In the genomic region with DNA sequence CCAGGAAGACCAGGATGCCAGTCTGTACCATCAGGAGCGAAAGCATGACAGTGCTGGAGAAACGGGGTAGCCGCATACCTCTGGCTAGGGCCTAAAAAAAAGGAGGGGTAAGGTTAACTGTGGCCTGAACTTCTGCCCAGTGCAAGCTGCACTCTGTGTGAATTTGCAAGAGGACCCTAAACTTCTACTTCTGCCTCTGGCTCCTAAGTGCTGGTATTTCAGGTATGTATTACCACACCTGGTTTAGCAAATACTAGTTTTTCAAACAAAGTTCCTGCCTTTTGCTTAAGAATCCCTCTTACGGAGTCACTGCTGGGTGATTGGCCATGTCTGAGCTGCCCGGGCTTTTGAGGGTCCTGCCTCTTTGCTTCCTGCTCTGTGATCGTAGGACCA, we compare ENCODE assay signal across 22 mouse cellular contexts. TPM values are rescaled to one million over a fixed set of nuclear protein-coding genes. Genes with fewer than 3 reads are reported as not detected.
DNase-seq lines count a peak whose midpoint lies in the region; ATAC-seq and TF ChIP-seq lines count a peak whose summit lies in the region.
"Had no signal": no experiment of that assay in that cellular context is flagged by ENCODE, and none has a peak within 500 bp of the region (broad histone marks: within the 10 kb centered on the region; RNA-seq: fewer than 3 reads in every experiment).

No protein-coding gene starts in this region.

- H3K36me3 ChIP-seq in hindbrain, embryonic 15.5 days = no peaks in the 10 kb centered on the region
- no peaks in the 10 kb centered on the region for H3K36me3 ChIP-seq in hindbrain, embryonic 13.5 days
- H3K36me3 ChIP-seq in lung, postnatal 0 days (ENCODE audit: insufficient read depth, low read length) = no peaks in the 10 kb centered on the region
- H3K36me3 ChIP-seq in embryonic facial prominence, embryonic 11.5 days (replicated peaks; ENCODE audit: control insufficient read depth, insufficient read depth, low read depth, low read length) = no peaks in the 10 kb centered on the region
- H3K36me3 ChIP-seq in stomach, embryonic 16.5 days (ENCODE audit: control insufficient read depth, insufficient read depth, low read length) = no peaks in the 10 kb centered on the region
- H3K36me3 ChIP-seq: embryonic facial prominence, embryonic 15.5 days; forebrain, embryonic 10.5 days; liver, embryonic 15.5 days; midbrain, embryonic 15.5 days had no signal

- WGBS in hindbrain, embryonic 15.5 days = 59% methylated on average over 6 of the region's 6 CpGs
- 62% methylated on average over 6 of the region's 6 CpGs for WGBS in hindbrain, embryonic 13.5 days
- WGBS in lung, postnatal 0 days = 62% methylated on average over 6 of the region's 6 CpGs
- WGBS in lung, adult 2 months = 57% methylated on average over 6 of the region's 6 CpGs
- WGBS in embryonic facial prominence, embryonic 11.5 days = 59% methylated on average over 6 of the region's 6 CpGs
- 55% methylated on average over 6 of the region's 6 CpGs for whole genome bisulfite sequencing in stomach, embryonic 16.5 days

- no peak overlapping the region for H3K27ac ChIP-seq in hindbrain, embryonic 15.5 days (replicated peaks)
- H3K27ac ChIP-seq in hindbrain, embryonic 13.5 days = no peak overlapping the region
- peak overlapping the region; percentile 47; the same call in 1 of the 2 replicates for H3K27ac ChIP-seq in lung, postnatal 0 days (ENCODE audit: low read length)
- H3K27ac ChIP-seq in embryonic facial prominence, embryonic 11.5 days (replicated peaks; ENCODE audit: low read depth, low read length) = no peak overlapping the region
- no peak overlapping the region for H3K27ac ChIP-seq in stomach, embryonic 16.5 days (ENCODE audit: low read length)
- H3K27ac ChIP-seq: embryonic facial prominence, embryonic 15.5 days; forebrain, embryonic 10.5 days; gastrocnemius, adult 2 months; liver, embryonic 15.5 days; midbrain, embryonic 15.5 days had no signal

- no peak for ATAC-seq in hindbrain, embryonic 15.5 days (ENCODE audit: low FRiP score, low read depth)
- ATAC-seq in hindbrain, embryonic 13.5 days (ENCODE audit: low FRiP score) = no peak
- ATAC-seq in lung, postnatal 0 days = peak; percentile 72
- ATAC-seq in embryonic facial prominence, embryonic 11.5 days (replicated peaks; ENCODE audit: insufficient number of reproducible peaks, low FRiP score, low TSS enrichment, low read depth) = no peak
- ATAC-seq in stomach, embryonic 16.5 days (ENCODE audit: insufficient read depth, low FRiP score) = no peak
- ATAC-seq: inflammation-experienced regulatory T-cells, adult 6 months; midbrain, embryonic 15.5 days; Patski had no signal

- H3K4me2 ChIP-seq in hindbrain, embryonic 15.5 days = peak overlapping the region; percentile 72
- H3K4me2 ChIP-seq in hindbrain, embryonic 13.5 days = no peak overlapping the region
- H3K4me2 ChIP-seq in lung, postnatal 0 days (replicated peaks; ENCODE audit: low read depth, low read length) = 0 out of 2 replicates have a peak overlapping the region, but pooled peaks have one; percentile 34
- 0 out of 2 replicates have a peak overlapping the region, but pooled peaks have one; percentile 43 for H3K4me2 ChIP-seq in embryonic facial prominence, embryonic 11.5 days (ENCODE audit: low read depth, low read length)
- no peak overlapping the region for H3K4me2 ChIP-seq in stomach, embryonic 16.5 days (ENCODE audit: low read depth, low read length)
- H3K4me2 ChIP-seq: liver, embryonic 15.5 days had no signal

- H3K27me3 ChIP-seq in hindbrain, embryonic 15.5 days = peaks cover 49% of the 10 kb centered on the region
- H3K27me3 ChIP-seq in hindbrain, embryonic 13.5 days = peaks cover 70% of the 10 kb centered on the region
- H3K27me3 ChIP-seq in lung, postnatal 0 days (replicated peaks; ENCODE audit: insufficient read depth, low read length) = peaks cover 14% of the 10 kb centered on the region
- peaks cover 27% of the 10 kb centered on the region for H3K27me3 ChIP-seq in embryonic facial prominence, embryonic 11.5 days (ENCODE audit: control insufficient read depth, insufficient read depth, low read length)
- H3K27me3 ChIP-seq in stomach, embryonic 16.5 days (ENCODE audit: control insufficient read depth, insufficient read depth, low read length) = peaks cover 32% of the 10 kb centered on the region
- H3K27me3 ChIP-seq: Patski had no signal

- TF ChIP-seq EP300 in lung, postnatal 0 days (IDR thresholded peaks at IDR 0.05) = peak; percentile 61; the same call in 1 of the 2 replicates

- no peak for TF ChIP-seq POLR2A in lung, adult 2 months (IDR thresholded peaks at IDR 0.05; ENCODE audit: borderline replicate concordance, extremely low read depth, low read depth, low read length)

- peaks cover 11% of the 10 kb centered on the region for H3K4me1 ChIP-seq in hindbrain, embryonic 15.5 days (replicated peaks)
- peaks cover 17% of the 10 kb centered on the region for H3K4me1 ChIP-seq in hindbrain, embryonic 13.5 days (replicated peaks)
- peaks cover 11% of the 10 kb centered on the region; the same call in 1 of the 2 replicates for H3K4me1 ChIP-seq in lung, postnatal 0 days (ENCODE audit: insufficient read depth, low read depth, low read length)
- H3K4me1 ChIP-seq in lung, adult 2 months (ENCODE audit: control insufficient read depth, insufficient read depth, low read length) = peaks cover 8% of the 10 kb centered on the region
- H3K4me1 ChIP-seq in embryonic facial prominence, embryonic 11.5 days (ENCODE audit: control insufficient read depth, insufficient read depth, low read length) = peaks cover 3% of the 10 kb centered on the region
- H3K4me1 ChIP-seq in stomach, embryonic 16.5 days (ENCODE audit: control insufficient read depth, insufficient read depth, low read length) = peaks cover 17% of the 10 kb centered on the region

- H3K9me3 ChIP-seq in hindbrain, embryonic 15.5 days = no peaks in the 10 kb centered on the region
- no peaks in the 10 kb centered on the region for H3K9me3 ChIP-seq in hindbrain, embryonic 13.5 days
- no peaks in the 10 kb centered on the region for H3K9me3 ChIP-seq in lung, postnatal 0 days (ENCODE audit: low read length)
- H3K9me3 ChIP-seq in embryonic facial prominence, embryonic 11.5 days (replicated peaks; ENCODE audit: control insufficient read depth, low read length) = no peaks in the 10 kb centered on the region
- H3K9me3 ChIP-seq in stomach, embryonic 16.5 days (replicated peaks; ENCODE audit: control insufficient read depth, low read length) = no peaks in the 10 kb centered on the region
- H3K9me3 ChIP-seq: embryonic facial prominence, embryonic 15.5 days; forebrain, embryonic 10.5 days; liver, embryonic 15.5 days; midbrain, embryonic 15.5 days had no signal

- no peak overlapping the region for H3K4me3 ChIP-seq in hindbrain, embryonic 15.5 days
- no peak overlapping the region for H3K4me3 ChIP-seq in hindbrain, embryonic 13.5 days
- no peak overlapping the region for H3K4me3 ChIP-seq in lung, postnatal 0 days (ENCODE audit: low read depth, low read length)
- H3K4me3 ChIP-seq in lung, adult 2 months (replicated peaks; ENCODE audit: extremely low read depth, low read depth, low read length) = no peak overlapping the region
- H3K4me3 ChIP-seq in embryonic facial prominence, embryonic 11.5 days (ENCODE audit: low read depth, low read length) = no peak overlapping the region
- peak overlapping the region; percentile 26; the same call in 1 of the 2 replicates for H3K4me3 ChIP-seq in stomach, embryonic 16.5 days (replicated peaks; ENCODE audit: low read length)
- H3K4me3 ChIP-seq: gastrocnemius, adult 2 months; liver, embryonic 15.5 days had no signal

- H3K9ac ChIP-seq in hindbrain, embryonic 15.5 days = no peak overlapping the region
- H3K9ac ChIP-seq in hindbrain, embryonic 13.5 days = no peak overlapping the region
- H3K9ac ChIP-seq in lung, postnatal 0 days (replicated peaks; ENCODE audit: low read depth) = no peak overlapping the region
- H3K9ac ChIP-seq in embryonic facial prominence, embryonic 11.5 days (replicated peaks; ENCODE audit: low read length) = no peak overlapping the region
- H3K9ac ChIP-seq in stomach, embryonic 16.5 days (ENCODE audit: low read length) = no peak overlapping the region
- H3K9ac ChIP-seq: embryonic facial prominence, embryonic 15.5 days; liver, embryonic 15.5 days; midbrain, embryonic 15.5 days had no signal

- DNase-seq in lung, postnatal 0 days (ENCODE audit: low spot score) = peak; percentile 78
- no peak for DNase-seq in lung, adult 2 months
- DNase-seq in embryonic facial prominence, embryonic 11.5 days (ENCODE audit: low spot score) = no peak
- no peak for DNase-seq in adrenal gland, postnatal 36 days
- no peak for DNase-seq in cerebellum, adult 18-20 months
- DNase-seq: cerebellum, adult 9-10 months; gastrocnemius, adult 2 months; heart, postnatal 14 days; layer of hippocampus, postnatal 36 days; right cerebral cortex, postnatal 25 days; thymus, adult 2 months had no signal

- no peak for TF ChIP-seq CTCF in lung, postnatal 0 days (IDR thresholded peaks at IDR 0.05)
- TF ChIP-seq CTCF in lung, adult 2 months (IDR thresholded peaks at IDR 0.05; ENCODE audit: insufficient read depth, low read length) = no peak

RNA-seq across cellular contexts. Expression of gene Tmem170, which starts 14.4 kb away (rescaled TPM):
- polyA plus RNA-seq in hindbrain, embryonic 15.5 days (2015; fragmentation: Nextera tagmentation; extraction: Ambion mirVana) = 4.3 and 4.9 TPM in 2 replicates
- polyA plus RNA-seq in hindbrain, embryonic 13.5 days (2015; fragmentation: Nextera tagmentation; extraction: Ambion mirVana) = 5.7 and 5.9 TPM in 2 replicates
- 10.5 and 11.3 TPM in 2 replicates for polyA plus RNA-seq in lung, postnatal 0 days (2015; fragmentation: Nextera tagmentation; extraction: Ambion mirVana)
- 4.0 and 5.0 TPM in 2 replicates for polyA plus RNA-seq in lung, adult 2 months (2012; rRNA removed)
- 7.7 and 8.2 TPM in 2 replicates for polyA plus RNA-seq in embryonic facial prominence, embryonic 11.5 days (2014; fragmentation: Nextera tagmentation; extraction: Ambion mirVana)
- polyA plus RNA-seq in stomach, embryonic 16.5 days (2015; fragmentation: Nextera tagmentation; extraction: Ambion mirVana) = 9.5 and 10.6 TPM in 2 replicates
- total RNA-seq in adrenal gland, postnatal 36 days (2021) = 1 to 10 TPM; 6.6 to 6.9 TPM

RNA-seq across cellular contexts. Expression of gene Chst5, which starts 19.3 kb away (rescaled TPM):
- 3.2 and 4.9 TPM in 2 replicates for polyA plus RNA-seq in hindbrain, embryonic 15.5 days (2015; fragmentation: Nextera tagmentation; extraction: Ambion mirVana)
- 4.7 and 4.9 TPM in 2 replicates for polyA plus RNA-seq in hindbrain, embryonic 13.5 days (2015; fragmentation: Nextera tagmentation; extraction: Ambion mirVana)
- polyA plus RNA-seq in lung, postnatal 0 days (2015; fragmentation: Nextera tagmentation; extraction: Ambion mirVana) = 5.3 and 6.3 TPM in 2 replicates
- 7.1 and 7.6 TPM in 2 replicates for polyA plus RNA-seq in lung, adult 2 months (2012; rRNA removed)
- 1.1 and 2.2 TPM in 2 replicates for polyA plus RNA-seq in embryonic facial prominence, embryonic 11.5 days (2014; fragmentation: Nextera tagmentation; extraction: Ambion mirVana)
- 1.3 and 1.6 TPM in 2 replicates for polyA plus RNA-seq in stomach, embryonic 16.5 days (2015; fragmentation: Nextera tagmentation; extraction: Ambion mirVana)
- not detected for total RNA-seq in adrenal gland, postnatal 36 days (2021)
- total RNA-seq: heart, adult 8-10 months; heart, postnatal 14 days; megakaryocyte progenitor cell, adult 5-6 weeks had no signal
- polyA plus RNA-seq: inflammation-experienced regulatory T-cells, adult 6 months; Patski had no signal

RNA-seq across cellular contexts. Expression of gene Cfdp1, which starts 36.8 kb away (rescaled TPM):
- 201 TPM in 2 replicates for polyA plus RNA-seq in hindbrain, embryonic 15.5 days (2015; fragmentation: Nextera tagmentation; extraction: Ambion mirVana)
- polyA plus RNA-seq in hindbrain, embryonic 13.5 days (2015; fragmentation: Nextera tagmentation; extraction: Ambion mirVana) = 196 and 199 TPM in 2 replicates
- 93.9 and 102 TPM in 2 replicates for polyA plus RNA-seq in lung, postnatal 0 days (2015; fragmentation: Nextera tagmentation; extraction: Ambion mirVana)
- polyA plus RNA-seq in lung, adult 2 months (2012; rRNA removed) = 3.6 and 7.9 TPM in 2 replicates
- polyA plus RNA-seq in embryonic facial prominence, embryonic 11.5 days (2014; fragmentation: Nextera tagmentation; extraction: Ambion mirVana) = 262 and 278 TPM in 2 replicates
- polyA plus RNA-seq in stomach, embryonic 16.5 days (2015; fragmentation: Nextera tagmentation; extraction: Ambion mirVana) = 179 and 197 TPM in 2 replicates
- 10 to 100 TPM; 69.5 to 76.7 TPM for total RNA-seq in adrenal gland, postnatal 36 days (2021)

RNA-seq across cellular contexts. Expression of gene Tmem231, which starts 42.8 kb away (rescaled TPM):
- polyA plus RNA-seq in hindbrain, embryonic 15.5 days (2015; fragmentation: Nextera tagmentation; extraction: Ambion mirVana) = 17.6 and 18.9 TPM in 2 replicates
- 16.8 and 17.6 TPM in 2 replicates for polyA plus RNA-seq in hindbrain, embryonic 13.5 days (2015; fragmentation: Nextera tagmentation; extraction: Ambion mirVana)
- polyA plus RNA-seq in lung, postnatal 0 days (2015; fragmentation: Nextera tagmentation; extraction: Ambion mirVana) = 5.6 and 5.9 TPM in 2 replicates
- 8.0 and 8.2 TPM in 2 replicates for polyA plus RNA-seq in lung, adult 2 months (2012; rRNA removed)
- 18.6 and 20.0 TPM in 2 replicates for polyA plus RNA-seq in embryonic facial prominence, embryonic 11.5 days (2014; fragmentation: Nextera tagmentation; extraction: Ambion mirVana)
- polyA plus RNA-seq in stomach, embryonic 16.5 days (2015; fragmentation: Nextera tagmentation; extraction: Ambion mirVana) = 12.9 and 13.0 TPM in 2 replicates
- total RNA-seq in adrenal gland, postnatal 36 days (2021) = 1 to 10 TPM; 5.6 to 5.7 TPM

RNA-seq across cellular contexts. Expression of gene Gabarapl2, which starts 49.6 kb away (rescaled TPM):
- 431 and 452 TPM in 2 replicates for polyA plus RNA-seq in hindbrain, embryonic 15.5 days (2015; fragmentation: Nextera tagmentation; extraction: Ambion mirVana)
- polyA plus RNA-seq in hindbrain, embryonic 13.5 days (2015; fragmentation: Nextera tagmentation; extraction: Ambion mirVana) = 472 and 492 TPM in 2 replicates
- polyA plus RNA-seq in lung, postnatal 0 days (2015; fragmentation: Nextera tagmentation; extraction: Ambion mirVana) = 287 and 320 TPM in 2 replicates
- polyA plus RNA-seq in lung, adult 2 months (2012; rRNA removed) = 26.2 and 58.2 TPM in 2 replicates
- 222 and 230 TPM in 2 replicates for polyA plus RNA-seq in embryonic facial prominence, embryonic 11.5 days (2014; fragmentation: Nextera tagmentation; extraction: Ambion mirVana)
- 186 and 199 TPM in 2 replicates for polyA plus RNA-seq in stomach, embryonic 16.5 days (2015; fragmentation: Nextera tagmentation; extraction: Ambion mirVana)
- 100 to 1,000 TPM; 158 to 177 TPM for total RNA-seq in adrenal gland, postnatal 36 days (2021)

Comparison
In these comparisons a context has a peak if more than half of its experiments do, and no peak if none do; other contexts are left out.
1. H3K4me2 ChIP-seq: peak in hindbrain, embryonic 15.5 days (single experiment), lung, postnatal 0 days (single experiment) and embryonic facial prominence, embryonic 11.5 days (single experiment); none in hindbrain, embryonic 13.5 days (single experiment) and stomach, embryonic 16.5 days (single experiment).
2. RNA of gene Cfdp1, which starts 36.8 kb away (polyA plus RNA-seq): 262 to 278 TPM in embryonic facial prominence, embryonic 11.5 days, 201 TPM in hindbrain, embryonic 15.5 days, 196 to 199 TPM in hindbrain, embryonic 13.5 days, 179 to 197 TPM in stomach, embryonic 16.5 days and 93.9 to 102 TPM in lung, postnatal 0 days; 3.6 to 7.9 TPM in lung, adult 2 months; every median in the first group is over 10 times any median in the second.